Mouse (Mus musculus) gastrocnemius, adult 2 months (tissue): Measurements from ENCODE around the gene Anpep. TPM values are rescaled to one million over a fixed set of nuclear protein-coding genes. Genes with fewer than 3 reads are reported as not detected.

ENCODE experiments used
- DNase-seq: peaks from one replicate; pipeline ENCODE4 v3.0.0; 2022
- H3K27ac ChIP-seq: fragments of 200-600 bp; 2 replicates; pipeline ENCODE4 v1.8.1; 2022; ENCODE audit warnings: mild to moderate bottlenecking
- H3K4me3 ChIP-seq: fragments of 200-600 bp; 2 replicates; pipeline ENCODE4 v1.8.1; 2022; ENCODE audit warnings: mild to moderate bottlenecking, moderate library complexity
- CTCF ChIP-seq: fragments of 200-600 bp; IDR thresholded peaks from 2 replicates; pipeline ENCODE4 v1.8.1; 2022; ENCODE audit warnings: antibody characterized with exemption, mild to moderate bottlenecking, moderate library complexity
- intact Hi-C: fragments of 180-260 bp; cut with DNase I; formaldehyde crosslinking; loops from one replicate; pipeline ENCODE4 v1.15.1; 2025
- total RNA-seq, 2 experiments: library from RNA; stranded (reverse); gene quantifications; 2 replicates each; pipeline ENCODE4 v1.2.3; 2021

Anpep gene
- total RNA-seq, 2 experiments from 2014 or later, result 4.1 to 7.2 TPM

- intact Hi-C loops, result no loop called here
- no peak overlapping the region for H3K4me3 ChIP-seq
- no peak for DNase-seq
- no peak overlapping the region for H3K27ac ChIP-seq
- no peak for TF ChIP-seq CTCF
These were observed 38.7 kb downstream of the Anpep start for GRCm38 (mm10) chr7:79822092-79822695.

DNA sequence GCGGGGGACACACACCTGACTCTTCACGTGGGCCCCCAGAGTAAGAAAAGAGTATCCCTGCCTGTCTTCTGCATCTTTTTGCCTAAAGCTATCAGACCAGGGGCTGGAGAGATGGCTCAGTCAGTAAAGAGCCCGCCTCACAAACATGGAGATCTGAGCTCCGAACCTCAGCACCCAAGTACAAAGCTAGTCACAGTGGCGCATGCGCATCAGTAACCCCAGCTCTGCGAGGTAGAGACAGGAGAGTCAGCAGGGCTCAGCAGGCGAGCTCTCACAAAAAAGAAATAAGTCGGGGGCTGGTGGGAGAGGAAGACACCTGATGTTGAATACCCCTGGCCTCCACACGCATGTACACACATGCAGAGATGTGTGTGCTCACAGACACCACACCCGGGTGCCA is 40.9 kb downstream of the Anpep start:
- intact Hi-C loops, result no loop called here
- DNase-seq, result no peak
- Histone ChIP-seq H3K27ac (no peak overlapping the region), H3K4me3 (no peak overlapping the region)
- TF ChIP-seq CTCF, result no peak

DNA sequence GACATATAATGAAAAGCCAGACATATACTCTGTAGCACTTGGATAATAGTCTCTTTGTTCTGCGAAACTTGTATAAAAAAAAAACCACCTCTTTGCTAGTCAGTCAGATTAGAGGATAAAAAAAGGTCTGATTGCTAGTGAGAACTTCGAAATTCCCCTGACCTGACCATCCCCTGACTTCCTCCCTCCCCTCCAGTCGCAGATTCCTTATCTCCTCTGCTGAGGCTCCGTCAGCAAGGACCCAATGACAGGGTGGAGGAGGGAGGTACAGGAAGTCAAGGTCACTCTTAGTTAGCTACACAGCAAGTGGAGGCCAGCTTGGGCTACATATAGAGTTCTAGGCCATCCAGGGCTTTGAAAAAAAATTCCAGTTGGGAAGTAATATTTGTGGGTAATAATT is 41.3 kb downstream of the Anpep start:
- no peak overlapping the region for H3K27ac ChIP-seq
- no peak overlapping the region for H3K4me3 ChIP-seq
- intact Hi-C loops, result no loop called here
- TF ChIP-seq CTCF, result no peak
- DNase-seq, result no peak

GRCm38 (mm10) chr7:79818321-79818720 is 42.5 kb downstream of the Anpep start:
- DNase-seq, result no peak
- H3K27ac ChIP-seq, result no peak overlapping the region
- intact Hi-C loops, result no loop called here
- TF ChIP-seq CTCF, result no peak
- H3K4me3 ChIP-seq, result no peak overlapping the region

- Histone ChIP-seq H3K27ac (no peak overlapping the region), H3K4me3 (no peak overlapping the region)
- no peak for DNase-seq
- no peak for TF ChIP-seq CTCF
- intact Hi-C loops, result no loop called here
These were observed 47.5 kb downstream of the Anpep start for GRCm38 (mm10) chr7:79813409-79813808.

DNA sequence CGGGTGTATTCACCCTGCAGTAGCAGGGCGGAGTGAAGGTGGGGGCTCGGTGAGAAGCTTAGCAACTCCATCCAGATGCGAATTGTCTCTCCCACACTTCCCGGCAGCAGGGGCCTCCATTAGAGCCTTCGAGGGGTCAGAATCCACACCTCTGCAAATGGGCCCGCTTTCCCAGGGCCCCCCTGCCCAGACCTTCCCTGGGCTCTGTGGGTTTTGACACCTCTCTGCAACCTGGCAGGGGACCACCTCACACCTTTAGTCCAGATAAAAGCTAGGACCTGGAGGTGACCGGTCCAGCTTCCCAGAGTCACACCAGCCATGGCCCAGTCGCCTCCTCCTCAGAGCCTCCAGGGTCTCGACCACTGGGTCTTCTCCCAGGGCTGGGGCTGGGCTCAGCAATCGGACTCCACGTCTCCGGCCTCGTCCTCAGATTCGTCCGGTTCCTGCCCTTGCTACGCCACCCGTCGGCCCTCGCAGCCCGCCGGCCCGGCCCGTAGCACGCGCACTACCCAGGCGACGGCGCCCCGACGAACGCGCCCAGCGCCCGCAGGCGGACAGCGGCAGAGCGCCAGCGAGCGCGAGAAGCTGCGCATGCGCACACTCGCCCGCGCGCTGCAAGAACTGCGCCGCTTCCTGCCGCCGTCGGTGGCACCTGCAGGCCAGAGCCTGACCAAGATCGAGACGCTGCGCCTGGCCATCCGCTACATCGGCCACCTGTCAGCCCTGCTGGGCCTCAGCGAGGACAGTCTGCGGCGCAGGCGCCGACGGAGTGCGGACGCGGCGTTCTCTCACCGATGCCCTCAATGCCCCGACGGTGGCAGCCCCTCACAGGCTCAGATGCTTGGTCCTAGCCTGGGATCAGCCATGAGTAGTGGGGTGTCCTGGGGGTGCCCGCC is 50.0 kb downstream of the Anpep start, which contains the start of gene Mesp2:
Mesp2 (plus strand) TSS at position 117 of the 896 bp plus-strand sequence.
- H3K4me3 ChIP-seq, result peak within 1 kb of the TSS; percentile 61

GRCm38 (mm10) chr7:79808561-79808960 is 52.3 kb downstream of the Anpep start:
- no peak for DNase-seq
- TF ChIP-seq CTCF, result no peak
- H3K27ac ChIP-seq, result no peak overlapping the region
- intact Hi-C loops, result no loop called here
- H3K4me3 ChIP-seq, result no peak overlapping the region

More for the DNA sequence above, 50.0 kb downstream of the Anpep start, which contains the start of gene Mesp2:
- no peak for TF ChIP-seq CTCF
- intact Hi-C loops, result no loop called here
- H3K27ac ChIP-seq, result no peak within 1 kb of the TSS
- peak; percentile 80 for DNase-seq

DNA sequence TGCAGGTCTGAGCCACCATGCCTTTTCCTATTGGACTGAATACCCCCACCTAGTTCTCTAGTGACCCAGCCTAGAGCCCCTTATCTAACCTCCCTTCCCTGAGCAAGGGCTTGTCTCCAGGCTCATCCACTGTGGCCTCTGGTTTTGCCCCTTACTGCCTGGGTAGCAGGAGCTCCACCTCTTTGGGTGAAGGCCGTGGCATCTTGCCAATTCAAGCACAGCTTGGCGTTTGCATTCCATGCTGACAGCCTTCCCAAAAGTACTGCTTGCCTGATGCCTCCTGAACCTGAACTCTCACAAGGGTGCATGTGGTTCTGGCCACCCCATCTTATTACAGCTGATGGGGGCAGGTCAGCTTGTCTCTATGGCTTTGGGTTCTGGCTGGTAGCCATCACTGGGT is 57.0 kb downstream of the Anpep start:
- TF ChIP-seq CTCF, result no peak
- no peak for DNase-seq
- Histone ChIP-seq H3K27ac (no peak overlapping the region), H3K4me3 (no peak overlapping the region)
- intact Hi-C loops, result no loop called here

DNA sequence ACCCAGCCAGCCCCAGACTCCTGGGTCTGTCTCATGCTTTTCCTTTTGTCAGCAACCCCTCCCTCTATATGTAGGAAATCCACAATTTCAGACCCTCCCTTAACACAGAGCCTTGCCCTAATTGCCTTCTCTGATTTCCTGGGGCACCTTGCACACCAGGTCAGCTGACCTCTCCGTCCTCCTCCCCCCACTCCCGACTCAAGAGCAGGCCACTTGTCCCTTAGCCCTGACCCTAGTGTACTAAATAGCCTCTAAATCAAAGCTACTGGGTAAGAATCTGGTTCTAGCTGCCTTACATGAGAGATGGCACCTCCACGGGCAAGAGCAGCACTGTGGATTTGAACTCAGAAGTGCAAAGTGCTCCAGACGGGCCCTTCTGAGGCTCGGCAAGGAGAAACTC is 58.8 kb downstream of the Anpep start:
- Histone ChIP-seq H3K4me3 (no peak overlapping the region), H3K27ac (no peak overlapping the region)
- intact Hi-C loops, result no loop called here
- no peak for DNase-seq
- TF ChIP-seq CTCF, result no peak

DNA sequence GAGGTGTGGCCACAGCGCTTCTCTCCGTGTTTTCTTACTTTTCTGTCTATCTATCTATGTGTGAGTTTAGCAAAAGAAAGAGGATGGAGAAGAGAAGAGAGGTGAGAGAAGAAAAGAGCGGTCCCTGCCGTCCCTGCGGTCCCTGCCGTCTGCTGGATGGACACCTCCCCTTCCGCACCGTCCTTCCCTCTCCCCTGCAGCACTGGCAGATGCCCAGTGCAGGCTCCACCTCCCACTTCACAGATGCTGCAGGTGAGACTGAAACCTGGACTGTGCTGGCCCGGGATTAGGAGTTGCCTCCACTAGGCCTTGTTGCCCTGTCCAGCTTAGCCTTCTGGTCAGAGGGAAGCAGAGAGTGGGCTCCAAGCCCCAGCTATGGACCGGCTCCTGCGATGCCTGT is 59.5 kb downstream of the Anpep start:
- no peak for TF ChIP-seq CTCF
- no peak overlapping the region for H3K4me3 ChIP-seq
- intact Hi-C loops, result no loop called here
- no peak overlapping the region for H3K27ac ChIP-seq
- DNase-seq, result no peak

DNA sequence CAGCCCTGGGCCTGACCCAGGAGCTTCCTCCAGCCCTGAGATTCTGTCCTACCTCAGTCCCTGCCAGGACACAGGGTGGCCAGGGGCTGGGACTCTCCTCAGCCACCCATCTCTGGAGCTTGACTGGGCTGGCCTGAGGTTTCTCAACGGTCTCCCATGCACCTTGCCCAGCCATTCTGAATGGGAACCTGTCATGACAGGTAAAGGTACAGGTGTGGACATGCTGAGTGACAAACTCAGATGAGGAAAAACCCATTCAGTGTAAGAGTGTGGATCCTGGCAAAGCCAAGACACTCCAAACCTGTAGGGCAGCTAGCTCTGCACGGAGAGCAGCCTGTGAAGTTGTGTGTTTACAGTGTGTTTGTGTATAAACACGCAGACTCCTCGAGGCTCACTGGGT is 60.5 kb downstream of the Anpep start:
- no peak overlapping the region for H3K27ac ChIP-seq
- H3K4me3 ChIP-seq, result no peak overlapping the region
- TF ChIP-seq CTCF, result no peak
- DNase-seq, result no peak
- intact Hi-C loops, result no loop called here

DNA sequence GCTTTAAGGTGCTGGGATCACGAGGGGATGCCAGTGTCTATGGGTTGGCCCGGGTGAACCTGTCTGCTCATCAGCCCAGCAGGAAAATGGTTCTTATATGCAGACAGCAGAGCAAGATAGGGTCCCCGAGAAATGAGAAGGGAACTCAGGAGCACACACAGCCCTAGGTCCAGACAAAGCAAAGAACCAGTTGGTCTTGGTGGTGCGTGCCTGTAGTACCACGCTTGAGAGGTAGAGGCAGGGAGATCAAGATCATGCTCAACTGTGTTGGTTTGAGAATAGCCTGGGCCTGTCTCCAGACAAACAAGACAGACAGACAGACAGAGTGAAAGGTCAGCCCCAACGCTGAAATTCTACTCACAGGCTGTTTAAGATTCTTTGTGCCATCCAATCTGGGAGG is 61.4 kb downstream of the Anpep start:
- TF ChIP-seq CTCF, result no peak
- no peak overlapping the region for H3K27ac ChIP-seq
- no peak for DNase-seq
- no peak overlapping the region for H3K4me3 ChIP-seq
- intact Hi-C loops, result loop anchor here (1.0 kb wide), 1 partner anchor 115 kb away; no protein-coding TSS in a partner anchor

GRCm38 (mm10) chr7:79799048-79799447 is 61.8 kb downstream of the Anpep start:
- H3K4me3 ChIP-seq, result no peak overlapping the region
- peak; percentile 76 for DNase-seq
- intact Hi-C loops, result loop anchor here (1.0 kb wide), 1 partner anchor 115 kb away; no protein-coding TSS in a partner anchor
- no peak overlapping the region for H3K27ac ChIP-seq
- TF ChIP-seq CTCF, result peak; percentile 91
